Mouse (Mus musculus): ENCODE measurements at regions not wholly inside any gene's neighbourhood (a gene's known extent, or its start where the extent isn't known, plus 50 kb on each side); places are given as distances from the start of the nearest gene placed in this dataset.

GRCm38 (mm10) chr1:141716953-141717352 is 1471.0 kb downstream of the Kcnt2 start:
- ATAC-seq (ENCODE audit: low FRiP score, low TSS enrichment): no peak
- H3K4me1 ChIP-seq (replicated peaks; ENCODE audit: control insufficient read depth, insufficient read depth): no peaks in the 10 kb centered on the region

GRCm38 (mm10) chr1:141717510-141717909 is 1471.6 kb downstream of the Kcnt2 start:
- H3K4me1 ChIP-seq (replicated peaks; ENCODE audit: control insufficient read depth, insufficient read depth): no peaks in the 10 kb centered on the region
- no peak for TF ChIP-seq CTCF (IDR thresholded peaks at IDR 0.05; ENCODE audit: low read depth)
- no peak for TF ChIP-seq EP300 (optimal IDR thresholded peaks at IDR 0.05)
- H3K4me3 ChIP-seq (ENCODE audit: low read depth, low read length): no peak overlapping the region
- WGBS: 41% methylated on average over 6 of the region's 6 CpGs
- no peaks in the 10 kb centered on the region for H3K9me3 ChIP-seq (ENCODE audit: control insufficient read depth, low read length)
- no peak overlapping the region for H3K9ac ChIP-seq (ENCODE audit: low read length)
- H3K36me3 ChIP-seq (ENCODE audit: control insufficient read depth, insufficient read depth, low read length): no peaks in the 10 kb centered on the region
- ATAC-seq (ENCODE audit: low FRiP score, low TSS enrichment) (no peak), DNase-seq (ENCODE audit: low spot score) (no peak)
- no peak overlapping the region for H3K4me2 ChIP-seq (replicated peaks; ENCODE audit: low read depth)
- H3K27ac ChIP-seq (replicated peaks): no peak overlapping the region
- no peaks in the 10 kb centered on the region for H3K27me3 ChIP-seq (ENCODE audit: control insufficient read depth, insufficient read depth, low read length)

More at GRCm38 (mm10) chr1:141716953-141717352, 1471.0 kb downstream of the Kcnt2 start:
- Histone ChIP-seq H3K9ac (ENCODE audit: low read length) (no peak overlapping the region), H3K36me3 (ENCODE audit: control insufficient read depth, insufficient read depth, low read length) (no peaks in the 10 kb centered on the region), H3K27ac (replicated peaks) (no peak overlapping the region), H3K4me3 (ENCODE audit: low read depth, low read length) (no peak overlapping the region), H3K4me2 (replicated peaks; ENCODE audit: low read depth) (no peak overlapping the region), H3K27me3 (ENCODE audit: control insufficient read depth, insufficient read depth, low read length) (no peaks in the 10 kb centered on the region), H3K9me3 (ENCODE audit: control insufficient read depth, low read length) (no peaks in the 10 kb centered on the region)
- no peak for DNase-seq (ENCODE audit: low spot score)
- TF ChIP-seq CTCF (IDR thresholded peaks at IDR 0.05; ENCODE audit: low read depth): no peak
- TF ChIP-seq EP300 (optimal IDR thresholded peaks at IDR 0.05): no peak

- no peak for ATAC-seq (ENCODE audit: low FRiP score, low TSS enrichment)
- Histone ChIP-seq H3K9me3 (ENCODE audit: control insufficient read depth, low read length) (no peaks in the 10 kb centered on the region), H3K4me1 (replicated peaks; ENCODE audit: control insufficient read depth, insufficient read depth) (no peaks in the 10 kb centered on the region), H3K36me3 (ENCODE audit: control insufficient read depth, insufficient read depth, low read length) (no peaks in the 10 kb centered on the region), H3K27me3 (ENCODE audit: control insufficient read depth, insufficient read depth, low read length) (no peaks in the 10 kb centered on the region), H3K9ac (ENCODE audit: low read length) (no peak overlapping the region), H3K27ac (replicated peaks) (no peak overlapping the region), H3K4me3 (ENCODE audit: low read depth, low read length) (no peak overlapping the region), H3K4me2 (replicated peaks; ENCODE audit: low read depth) (no peak overlapping the region)
- no peak for TF ChIP-seq CTCF (IDR thresholded peaks at IDR 0.05; ENCODE audit: low read depth)
- no peak for TF ChIP-seq EP300 (optimal IDR thresholded peaks at IDR 0.05)
- no peak for DNase-seq (ENCODE audit: low spot score)
Measured at GRCm38 (mm10) chr1:141741299-141741698, 1495.3 kb downstream of the Kcnt2 start.

- Histone ChIP-seq H3K4me1 (replicated peaks; ENCODE audit: control insufficient read depth, insufficient read depth) (no peaks in the 10 kb centered on the region), H3K4me3 (ENCODE audit: low read depth, low read length) (no peak overlapping the region), H3K9me3 (ENCODE audit: control insufficient read depth, low read length) (no peaks in the 10 kb centered on the region), H3K27me3 (ENCODE audit: control insufficient read depth, insufficient read depth, low read length) (no peaks in the 10 kb centered on the region), H3K9ac (ENCODE audit: low read length) (no peak overlapping the region), H3K27ac (replicated peaks) (no peak overlapping the region), H3K36me3 (ENCODE audit: control insufficient read depth, insufficient read depth, low read length) (no peaks in the 10 kb centered on the region), H3K4me2 (replicated peaks; ENCODE audit: low read depth) (no peak overlapping the region)
- TF ChIP-seq CTCF (IDR thresholded peaks at IDR 0.05; ENCODE audit: low read depth) (no peak), EP300 (optimal IDR thresholded peaks at IDR 0.05) (no peak)
- DNase-seq (ENCODE audit: low spot score) (no peak), ATAC-seq (ENCODE audit: low FRiP score, low TSS enrichment) (no peak)
- WGBS: 63% methylated on average over 1 of the region's 1 CpGs
Measured at GRCm38 (mm10) chr1:141776059-141776458, 1530.1 kb downstream of the Kcnt2 start.

- no peaks in the 10 kb centered on the region for H3K9me3 ChIP-seq (ENCODE audit: control insufficient read depth, low read length)
- TF ChIP-seq CTCF (IDR thresholded peaks at IDR 0.05; ENCODE audit: low read depth) (no peak), EP300 (optimal IDR thresholded peaks at IDR 0.05) (no peak)
- no peak overlapping the region for H3K4me2 ChIP-seq (replicated peaks; ENCODE audit: low read depth)
- H3K4me3 ChIP-seq (ENCODE audit: low read depth, low read length): no peak overlapping the region
- H3K27me3 ChIP-seq (ENCODE audit: control insufficient read depth, insufficient read depth, low read length): no peaks in the 10 kb centered on the region
- H3K9ac ChIP-seq (ENCODE audit: low read length): no peak overlapping the region
- H3K27ac ChIP-seq (replicated peaks): no peak overlapping the region
- 71% methylated on average over 1 of the region's 1 CpGs for WGBS
- H3K36me3 ChIP-seq (ENCODE audit: control insufficient read depth, insufficient read depth, low read length): no peaks in the 10 kb centered on the region
- no peaks in the 10 kb centered on the region for H3K4me1 ChIP-seq (replicated peaks; ENCODE audit: control insufficient read depth, insufficient read depth)
- DNase-seq (ENCODE audit: low spot score) (no peak), ATAC-seq (ENCODE audit: low FRiP score, low TSS enrichment) (no peak)
Measured at GRCm38 (mm10) chr1:141783367-141783766, 1537.4 kb downstream of the Kcnt2 start.

- no peak for TF ChIP-seq EP300 (optimal IDR thresholded peaks at IDR 0.05)
- TF ChIP-seq CTCF (IDR thresholded peaks at IDR 0.05; ENCODE audit: low read depth): no peak
- no peak overlapping the region for H3K27ac ChIP-seq (replicated peaks)
- WGBS: 82% methylated on average over 1 of the region's 1 CpGs
- H3K4me1 ChIP-seq (replicated peaks; ENCODE audit: control insufficient read depth, insufficient read depth): no peaks in the 10 kb centered on the region
- H3K27me3 ChIP-seq (ENCODE audit: control insufficient read depth, insufficient read depth, low read length): no peaks in the 10 kb centered on the region
- H3K4me3 ChIP-seq (ENCODE audit: low read depth, low read length): no peak overlapping the region
- no peak overlapping the region for H3K4me2 ChIP-seq (replicated peaks; ENCODE audit: low read depth)
- H3K9ac ChIP-seq (ENCODE audit: low read length): no peak overlapping the region
- no peak for ATAC-seq (ENCODE audit: low FRiP score, low TSS enrichment)
- no peaks in the 10 kb centered on the region for H3K36me3 ChIP-seq (ENCODE audit: control insufficient read depth, insufficient read depth, low read length)
- DNase-seq (ENCODE audit: low spot score): no peak
- H3K9me3 ChIP-seq (ENCODE audit: control insufficient read depth, low read length): no peaks in the 10 kb centered on the region
Measured at GRCm38 (mm10) chr1:141813315-141814158, 1567.6 kb downstream of the Kcnt2 start.
